Mouse (Mus musculus): ENCODE measurements at regions not wholly inside any gene's neighbourhood (a gene's known extent, or its start where the extent isn't known, plus 50 kb on each side); places are given as distances from the start of the nearest gene placed in this dataset.

DNA sequence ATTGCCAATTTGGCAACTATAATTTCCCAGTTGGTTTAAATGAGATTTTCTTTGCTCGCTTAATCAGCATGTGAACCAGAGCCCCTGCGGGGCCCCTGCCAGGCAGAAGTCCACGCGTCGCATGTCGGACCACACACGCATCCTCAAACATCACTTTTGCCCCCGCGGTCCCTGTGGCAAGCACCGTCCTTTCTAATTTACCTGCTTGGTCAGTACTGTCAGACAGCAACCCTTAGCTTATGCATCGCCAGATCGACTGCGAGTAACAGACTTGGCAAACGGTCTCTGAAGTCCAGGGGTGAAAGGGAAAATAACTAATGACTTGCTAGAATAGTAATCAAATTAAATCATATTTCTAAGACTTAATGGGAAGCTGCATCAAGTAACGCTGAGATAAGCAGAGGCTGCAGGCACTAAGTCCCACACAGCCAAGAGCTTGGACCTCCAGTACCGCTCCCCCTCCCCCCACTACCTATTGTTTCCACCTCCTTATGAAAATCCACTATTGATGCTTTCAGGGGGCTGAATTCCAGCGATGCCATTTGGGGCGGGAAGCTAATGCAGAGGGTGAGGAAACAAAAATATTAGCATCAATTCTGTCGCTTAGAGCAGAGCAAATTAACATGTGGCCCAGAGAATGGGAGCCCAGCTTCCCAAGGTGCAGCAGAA, 142.0 kb upstream of the Cntnap4 start:
- Histone ChIP-seq H3K4me3 (no peak overlapping the region), H3K4me1 (no peaks in the 10 kb centered on the region), H3K9me3 (no peaks in the 10 kb centered on the region), H3K36me3 (replicated peaks) (no peaks in the 10 kb centered on the region), H3K27me3 (replicated peaks; ENCODE audit: low read depth, poor library complexity, severe bottlenecking) (no peaks in the 10 kb centered on the region), H3K27ac (replicated peaks) (no peak overlapping the region)
- no peak for DNase-seq (ENCODE audit: low spot score)
- 57% methylated on average over 19 of the region's 19 CpGs for WGBS

DNA sequence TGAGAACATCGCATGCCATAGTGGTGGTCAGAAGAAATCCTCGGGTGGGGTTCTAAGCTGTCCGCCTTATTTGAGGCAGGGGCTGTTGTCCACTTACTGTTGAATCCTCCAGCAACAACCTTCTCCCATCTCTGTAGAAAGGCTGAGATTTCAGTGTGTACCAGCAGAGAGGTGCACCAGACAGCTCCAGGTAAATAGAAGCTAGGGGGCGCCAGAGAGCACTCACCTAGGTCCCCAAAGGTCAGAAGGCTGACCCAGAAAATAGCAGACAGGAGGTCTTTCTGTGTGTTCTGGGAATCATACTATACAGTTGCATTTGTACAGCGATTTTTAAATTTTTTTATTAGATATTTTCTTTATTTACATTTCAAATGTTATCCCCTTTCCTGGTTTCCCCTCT, 157.9 kb upstream of the Cntnap4 start:
- Histone ChIP-seq H3K4me1 (no peaks in the 10 kb centered on the region), H3K9me3 (no peaks in the 10 kb centered on the region), H3K36me3 (replicated peaks) (no peaks in the 10 kb centered on the region), H3K27ac (replicated peaks) (no peak overlapping the region), H3K27me3 (replicated peaks; ENCODE audit: low read depth, poor library complexity, severe bottlenecking) (no peaks in the 10 kb centered on the region), H3K4me3 (no peak overlapping the region)
- 87% methylated on average over 5 of the region's 5 CpGs for WGBS
- DNase-seq (ENCODE audit: low spot score) = no peak

DNA sequence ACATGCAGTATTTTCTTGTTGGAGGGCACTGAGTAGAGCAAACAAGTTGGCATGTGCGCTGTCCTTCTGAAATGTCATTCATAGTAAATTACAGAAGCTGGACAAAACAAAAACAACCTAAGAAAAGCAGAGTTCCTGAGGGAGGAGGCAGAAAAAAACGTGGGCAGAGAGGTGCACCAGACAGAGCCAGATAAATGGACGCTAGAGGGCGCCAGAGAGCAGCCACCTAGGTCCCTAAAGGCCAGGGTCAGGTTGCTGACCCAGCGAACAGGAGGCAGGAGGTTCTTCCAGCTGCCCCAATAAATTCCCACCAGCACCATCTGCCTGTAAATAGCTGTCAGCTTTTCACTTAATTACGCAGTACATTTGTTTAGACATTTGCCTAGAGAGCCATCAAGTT, 158.6 kb upstream of the Cntnap4 start:
- no peak overlapping the region for H3K27ac ChIP-seq (replicated peaks)

DNA sequence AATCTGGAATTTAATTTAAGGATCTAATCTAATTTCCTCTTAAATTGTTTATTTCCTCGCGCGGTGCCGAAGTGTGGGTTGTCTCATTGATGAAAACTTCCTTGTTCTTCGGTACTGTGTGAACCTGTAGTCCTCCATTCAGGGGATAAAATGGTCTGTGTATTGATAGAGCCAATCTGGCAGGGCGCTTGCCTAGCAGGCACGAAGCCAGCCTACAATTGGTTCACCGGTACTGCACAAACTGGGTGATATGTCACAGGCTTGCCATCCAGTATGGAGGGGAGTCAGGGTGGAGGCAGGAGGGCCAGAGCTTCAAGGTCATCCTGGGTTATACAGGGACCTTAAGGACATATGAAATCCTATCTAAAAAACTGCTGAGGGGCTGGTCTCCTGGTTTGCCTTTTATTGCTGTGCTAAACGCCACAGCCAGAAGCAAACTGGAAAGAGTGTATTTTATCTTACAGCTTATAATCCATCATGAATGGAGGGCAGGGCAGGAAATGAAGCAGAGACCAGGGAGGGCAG, 161.6 kb upstream of the Cntnap4 start:
- no peaks in the 10 kb centered on the region for H3K36me3 ChIP-seq (replicated peaks)
- no peaks in the 10 kb centered on the region for H3K9me3 ChIP-seq
- DNase-seq (ENCODE audit: low spot score) = no peak
- WGBS = 89% methylated on average over 9 of the region's 9 CpGs
- no peaks in the 10 kb centered on the region for H3K4me1 ChIP-seq
- H3K27ac ChIP-seq (replicated peaks) = no peak overlapping the region
- H3K4me3 ChIP-seq = no peak overlapping the region
- H3K27me3 ChIP-seq (replicated peaks; ENCODE audit: low read depth, poor library complexity, severe bottlenecking) = no peaks in the 10 kb centered on the region

More for the DNA sequence above, 158.6 kb upstream of the Cntnap4 start:
- 23% methylated on average over 6 of the region's 6 CpGs for WGBS
- H3K36me3 ChIP-seq (replicated peaks) = no peaks in the 10 kb centered on the region
- DNase-seq (ENCODE audit: low spot score) = peak; percentile 66
- no peaks in the 10 kb centered on the region for H3K9me3 ChIP-seq
- H3K4me1 ChIP-seq = no peaks in the 10 kb centered on the region
- H3K27me3 ChIP-seq (replicated peaks; ENCODE audit: low read depth, poor library complexity, severe bottlenecking) = no peaks in the 10 kb centered on the region
- H3K4me3 ChIP-seq = no peak overlapping the region

DNA sequence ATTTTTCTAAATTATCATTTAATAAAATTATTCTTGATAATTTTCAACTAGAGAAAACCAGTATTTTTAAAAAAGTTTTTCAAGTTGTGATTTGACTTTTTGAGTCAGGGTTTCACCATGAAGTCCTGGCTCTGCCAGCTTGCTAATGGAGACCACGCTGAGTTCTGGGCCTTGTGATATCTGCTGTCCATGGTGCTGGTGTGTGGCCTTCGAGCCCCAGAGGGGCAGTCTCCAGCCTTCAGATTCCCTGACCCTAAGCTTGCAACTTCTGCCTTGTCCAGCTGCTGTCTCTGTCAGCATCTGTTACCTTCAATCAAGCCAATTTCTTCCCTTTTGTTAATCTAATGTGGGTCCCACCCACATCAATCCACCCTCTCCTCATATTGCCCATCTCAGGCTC, 165.8 kb upstream of the Cntnap4 start:
- WGBS = 7% methylated on average over 2 of the region's 2 CpGs
- peak; percentile 59 for DNase-seq (ENCODE audit: low spot score)
- no peaks in the 10 kb centered on the region for H3K27me3 ChIP-seq (replicated peaks; ENCODE audit: low read depth, poor library complexity, severe bottlenecking)
- H3K27ac ChIP-seq (replicated peaks) = no peak overlapping the region
- no peak overlapping the region for H3K4me3 ChIP-seq
- no peaks in the 10 kb centered on the region for H3K4me1 ChIP-seq
- H3K36me3 ChIP-seq (replicated peaks) = no peaks in the 10 kb centered on the region
- H3K9me3 ChIP-seq = no peaks in the 10 kb centered on the region

DNA sequence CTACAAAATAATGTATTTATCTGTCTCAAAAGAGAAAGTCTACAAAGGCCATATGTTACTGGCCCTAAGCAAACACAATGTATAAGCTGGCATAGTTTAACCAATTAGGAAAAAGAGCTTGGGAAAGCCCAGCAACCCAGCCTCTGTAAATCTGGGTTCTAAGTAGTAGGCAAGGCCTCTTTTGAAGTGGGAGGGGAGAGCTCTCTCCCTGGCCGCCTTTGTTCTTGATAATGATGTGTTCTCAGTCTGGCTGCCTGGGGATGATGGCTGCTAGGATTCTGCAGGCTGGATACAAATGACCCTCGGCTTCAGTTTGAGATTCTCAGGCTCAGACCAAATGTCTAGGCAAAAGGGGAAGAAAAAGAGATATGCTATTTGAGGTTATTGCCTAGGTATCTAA, 172.4 kb upstream of the Cntnap4 start:
- Histone ChIP-seq H3K27me3 (replicated peaks; ENCODE audit: low read depth, poor library complexity, severe bottlenecking) (no peaks in the 10 kb centered on the region), H3K4me1 (no peaks in the 10 kb centered on the region), H3K9me3 (no peaks in the 10 kb centered on the region), H3K4me3 (no peak overlapping the region), H3K36me3 (replicated peaks) (no peaks in the 10 kb centered on the region), H3K27ac (replicated peaks) (no peak overlapping the region)
- DNase-seq (ENCODE audit: low spot score) = no peak
- whole genome bisulfite sequencing = 43% methylated on average over 2 of the region's 2 CpGs

DNA sequence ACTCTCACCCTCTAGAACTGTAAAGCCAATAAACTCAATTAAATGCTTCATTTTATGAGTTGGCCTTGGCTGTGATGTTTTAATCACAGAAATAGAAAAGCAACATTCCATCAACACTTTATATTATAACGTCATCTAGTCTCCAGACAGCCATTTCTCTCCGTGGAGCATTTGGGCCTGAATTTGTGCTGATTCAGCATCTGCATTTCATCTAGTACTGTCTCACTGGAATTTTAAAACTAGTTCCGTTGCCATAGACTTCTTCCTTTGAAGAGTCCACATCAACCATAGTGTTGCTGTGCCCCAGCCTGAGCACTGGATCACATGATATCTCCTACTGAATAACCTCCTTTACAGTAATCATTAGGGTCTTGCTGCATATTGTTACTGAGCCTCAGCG, 179.7 kb upstream of the Cntnap4 start:
- Histone ChIP-seq H3K27ac (replicated peaks) (no peak overlapping the region), H3K9me3 (peaks cover 6% of the 10 kb centered on the region; the same call in 1 of the 2 replicates), H3K36me3 (replicated peaks) (no peaks in the 10 kb centered on the region), H3K4me1 (no peaks in the 10 kb centered on the region), H3K27me3 (replicated peaks; ENCODE audit: low read depth, poor library complexity, severe bottlenecking) (no peaks in the 10 kb centered on the region), H3K4me3 (no peak overlapping the region)
- DNase-seq (ENCODE audit: low spot score) = no peak
- WGBS = 87% methylated on average over 4 of the region's 4 CpGs

DNA sequence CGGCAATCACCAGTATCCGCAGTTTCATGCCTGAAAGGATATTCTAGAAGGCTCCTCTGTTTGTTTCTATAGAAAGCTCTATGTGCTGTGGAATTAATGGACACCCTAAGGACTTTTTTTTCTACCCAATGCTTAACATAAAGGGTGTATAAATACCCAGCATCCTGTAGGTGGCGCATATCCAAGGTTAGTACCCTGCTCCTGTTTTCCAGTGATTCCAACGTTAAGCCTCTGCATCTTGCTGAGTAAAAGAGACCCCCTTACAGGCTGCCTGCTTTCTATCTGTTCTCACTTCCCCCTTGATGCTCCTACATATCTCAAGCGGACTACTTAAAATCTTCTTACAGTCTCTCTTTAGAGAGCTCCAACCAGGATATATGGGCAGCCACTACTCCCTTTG, 221.5 kb upstream of the Cntnap4 start:
- WGBS = 26% methylated on average over 5 of the region's 5 CpGs

DNA sequence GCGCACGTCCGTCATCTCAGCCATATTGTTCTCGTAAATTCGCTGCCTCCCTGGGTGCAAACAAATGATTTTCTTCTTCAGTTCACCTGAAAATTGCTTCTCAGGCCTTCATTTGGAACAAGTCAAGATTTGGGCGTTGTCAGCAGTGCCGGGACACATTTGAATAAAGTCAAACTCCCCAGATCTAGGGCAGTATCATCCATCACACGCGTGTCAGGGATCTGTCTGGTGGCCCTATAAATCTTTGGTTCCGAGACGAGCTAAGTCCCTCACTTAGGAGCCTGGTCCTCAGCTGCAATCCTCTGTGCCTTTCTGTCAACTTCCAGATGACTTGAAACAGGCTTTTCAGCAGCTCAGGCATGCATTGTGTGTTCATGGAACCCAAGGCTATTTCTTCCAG, 236.7 kb upstream of the Cntnap4 start:
- Histone ChIP-seq H3K27ac (replicated peaks) (no peak overlapping the region), H3K36me3 (replicated peaks) (no peaks in the 10 kb centered on the region), H3K9me3 (no peaks in the 10 kb centered on the region), H3K4me3 (no peak overlapping the region), H3K27me3 (replicated peaks; ENCODE audit: low read depth, poor library complexity, severe bottlenecking) (no peaks in the 10 kb centered on the region), H3K4me1 (peaks cover 5% of the 10 kb centered on the region)
- DNase-seq (ENCODE audit: low spot score) = no peak
- WGBS = 90% methylated on average over 11 of the region's 11 CpGs

More for the DNA sequence above, 221.5 kb upstream of the Cntnap4 start:
- Histone ChIP-seq H3K27ac (replicated peaks) (no peak overlapping the region), H3K9me3 (no peaks in the 10 kb centered on the region), H3K27me3 (replicated peaks; ENCODE audit: low read depth, poor library complexity, severe bottlenecking) (no peaks in the 10 kb centered on the region), H3K4me1 (no peaks in the 10 kb centered on the region; the same call in 1 of the 2 replicates), H3K4me3 (no peak overlapping the region), H3K36me3 (replicated peaks) (no peaks in the 10 kb centered on the region)
- peak; percentile 44 for DNase-seq (ENCODE audit: low spot score)

DNA sequence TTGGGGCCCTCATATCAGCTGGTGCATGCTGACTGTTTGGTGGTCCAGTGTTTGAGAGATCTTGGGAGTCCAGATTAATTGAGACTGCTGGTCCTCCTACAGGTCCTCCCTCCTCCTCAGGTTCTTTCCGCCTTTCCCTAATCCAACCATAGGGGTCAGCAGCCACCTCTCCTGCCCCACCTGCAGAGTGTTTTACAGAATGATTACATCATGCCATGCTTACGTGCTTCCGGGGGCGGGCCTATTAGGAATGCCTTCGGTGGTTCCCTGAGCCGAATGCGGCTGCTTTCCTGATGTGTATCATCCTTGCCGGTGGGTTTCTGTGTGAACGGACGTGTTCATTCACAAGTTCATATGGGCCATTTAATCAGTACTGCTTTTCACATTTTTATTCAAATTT, 237.8 kb upstream of the Cntnap4 start:
- Histone ChIP-seq H3K36me3 (replicated peaks) (no peaks in the 10 kb centered on the region), H3K27ac (replicated peaks) (no peak overlapping the region), H3K4me1 (no peaks in the 10 kb centered on the region), H3K9me3 (no peaks in the 10 kb centered on the region), H3K4me3 (no peak overlapping the region), H3K27me3 (replicated peaks; ENCODE audit: low read depth, poor library complexity, severe bottlenecking) (no peaks in the 10 kb centered on the region)
- DNase-seq (ENCODE audit: low spot score) = no peak
- 86% methylated on average over 10 of the region's 10 CpGs for WGBS

DNA sequence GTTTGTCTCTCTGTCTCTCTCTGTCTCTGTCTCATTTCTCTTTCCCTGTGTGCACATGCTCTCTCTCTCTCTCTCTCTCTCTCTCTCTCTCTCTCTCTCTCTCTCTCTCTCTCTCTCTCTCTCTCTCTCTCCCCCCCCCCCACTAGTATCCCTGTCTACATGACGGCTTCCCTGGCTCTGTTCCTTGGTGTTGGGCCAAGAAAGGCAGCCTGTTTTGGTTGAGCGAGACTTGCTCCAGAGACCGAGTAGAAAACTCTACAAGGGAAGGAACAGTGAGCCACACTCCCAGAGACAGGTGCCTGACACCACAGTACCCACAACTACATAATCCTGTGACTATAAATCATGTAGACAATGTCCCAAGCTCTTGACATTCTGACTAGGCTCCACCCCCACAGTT, 260.0 kb upstream of the Cntnap4 start:
- Histone ChIP-seq H3K9me3 (no peaks in the 10 kb centered on the region), H3K27ac (replicated peaks) (no peak overlapping the region), H3K4me3 (no peak overlapping the region), H3K27me3 (replicated peaks; ENCODE audit: low read depth, poor library complexity, severe bottlenecking) (no peaks in the 10 kb centered on the region), H3K36me3 (replicated peaks) (no peaks in the 10 kb centered on the region), H3K4me1 (no peaks in the 10 kb centered on the region)
- no peak for DNase-seq (ENCODE audit: low spot score)
- 84% methylated on average over 3 of the region's 3 CpGs for WGBS

DNA sequence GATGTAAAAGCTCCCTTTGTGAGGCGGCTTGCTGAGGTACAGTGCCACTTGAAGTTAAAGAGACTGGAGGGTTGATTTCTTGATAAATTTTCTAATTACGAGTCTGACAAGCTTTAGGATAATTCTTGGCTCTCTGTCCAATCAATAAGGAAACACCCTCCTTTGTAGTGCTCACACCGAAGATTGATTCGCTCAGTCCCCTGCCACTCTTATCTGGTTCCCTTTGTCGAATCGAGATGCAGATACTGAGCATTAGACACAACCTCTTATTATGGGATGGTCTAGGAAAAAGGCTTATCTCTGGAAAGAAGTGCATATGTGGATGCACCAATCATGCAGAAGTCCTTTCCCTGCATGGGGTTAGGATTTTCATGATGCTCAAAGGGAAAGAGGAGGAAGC, 261.5 kb upstream of the Cntnap4 start:
- DNase-seq (ENCODE audit: low spot score) = no peak

DNA sequence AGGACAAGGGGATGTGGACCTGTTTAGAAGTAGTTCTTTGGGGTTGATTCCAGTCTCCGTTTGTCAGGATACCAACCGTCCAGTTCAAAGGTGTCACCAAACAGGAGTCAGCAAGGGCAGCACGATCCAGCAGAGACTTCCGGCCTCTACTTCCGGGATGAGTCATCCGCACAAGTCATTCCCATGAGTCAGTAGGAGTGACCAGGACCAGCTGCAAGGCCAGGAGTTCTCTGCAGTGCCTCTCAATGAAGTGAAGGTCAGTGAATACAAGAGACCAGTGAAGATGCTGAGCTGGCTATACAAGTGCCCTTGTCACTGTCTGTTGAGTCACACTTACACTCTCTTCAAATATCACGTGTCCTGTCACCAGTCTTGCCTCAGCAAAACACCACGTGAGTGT, 272.8 kb upstream of the Cntnap4 start:
- DNase-seq (ENCODE audit: low spot score) = no peak
- H3K27ac ChIP-seq (replicated peaks) = no peak overlapping the region

More for the DNA sequence above, 261.5 kb upstream of the Cntnap4 start:
- 87% methylated on average over 6 of the region's 6 CpGs for WGBS
- Histone ChIP-seq H3K36me3 (replicated peaks) (no peaks in the 10 kb centered on the region), H3K9me3 (no peaks in the 10 kb centered on the region), H3K27ac (replicated peaks) (no peak overlapping the region), H3K4me3 (no peak overlapping the region), H3K27me3 (replicated peaks; ENCODE audit: low read depth, poor library complexity, severe bottlenecking) (no peaks in the 10 kb centered on the region), H3K4me1 (no peaks in the 10 kb centered on the region)

More for the DNA sequence above, 272.8 kb upstream of the Cntnap4 start:
- H3K4me1 ChIP-seq = no peaks in the 10 kb centered on the region
- H3K9me3 ChIP-seq = no peaks in the 10 kb centered on the region
- WGBS = 87% methylated on average over 8 of the region's 8 CpGs
- no peaks in the 10 kb centered on the region for H3K27me3 ChIP-seq (replicated peaks; ENCODE audit: low read depth, poor library complexity, severe bottlenecking)
- H3K36me3 ChIP-seq (replicated peaks) = no peaks in the 10 kb centered on the region
- H3K4me3 ChIP-seq = no peak overlapping the region

Data from embryonic facial prominence, embryonic 10.5 days (tissue).